ENCODE assay signal across 7 mouse cellular contexts in the genomic region with DNA sequence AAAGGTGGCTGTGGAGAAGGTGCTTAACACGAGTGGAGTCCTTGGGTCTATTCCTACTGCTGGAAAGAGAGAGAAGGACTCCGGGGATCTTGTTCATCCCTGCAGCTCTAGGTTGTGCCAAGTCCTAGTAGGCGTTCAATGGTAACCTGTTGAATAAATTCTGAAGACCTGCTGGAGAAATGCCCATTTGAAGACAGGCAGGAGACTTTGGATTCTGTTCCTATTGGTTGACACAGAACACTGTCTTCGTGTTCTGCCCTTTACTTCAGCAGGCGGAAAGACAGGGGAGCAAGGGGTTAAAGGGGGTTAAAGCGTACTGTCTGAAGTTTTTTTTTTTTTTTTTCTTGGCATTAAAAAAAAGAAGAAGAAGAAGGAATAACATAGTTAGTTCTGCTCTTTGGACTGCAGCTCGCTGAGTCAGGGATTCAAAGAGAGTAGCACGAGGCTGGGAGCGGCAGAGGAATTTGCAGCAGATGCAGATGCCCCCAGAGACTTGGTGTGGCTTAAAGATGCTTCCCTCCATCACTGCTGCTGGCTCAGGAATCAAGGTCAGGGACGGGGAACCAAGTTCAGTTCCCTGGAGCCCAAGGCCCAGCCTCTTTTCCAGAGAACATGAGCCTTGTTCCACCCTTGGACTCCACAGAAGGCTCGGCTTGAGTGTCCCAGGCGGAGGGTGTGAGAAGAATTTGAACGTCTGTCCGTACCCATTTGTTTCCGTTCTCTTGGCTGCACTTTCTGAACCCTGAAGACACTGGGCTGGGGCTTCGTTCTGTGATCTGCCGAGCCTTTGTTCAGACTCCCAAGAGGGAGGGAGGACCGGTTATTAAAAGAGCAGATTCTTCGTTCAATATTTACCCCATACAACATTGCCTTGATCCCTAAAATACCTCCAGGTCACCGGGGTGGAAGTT. TPM values are rescaled to one million over a fixed set of nuclear protein-coding genes. Genes with fewer than 3 reads are reported as not detected.
DNase-seq lines count a peak whose midpoint lies in the region.

No protein-coding gene starts in this region.

- DNase-seq in urinary bladder, postnatal 14 days (ENCODE audit: low spot score) = peak; percentile 65
- no peak for DNase-seq in urinary bladder, postnatal 25 days (ENCODE audit: low spot score)
- DNase-seq in heart, adult 8-10 months (ENCODE audit: low spot score) = peak; percentile 89
- peak; percentile 86 for DNase-seq in kidney, postnatal 14 days
- DNase-seq in testis, postnatal 14 days (ENCODE audit: low spot score) = peak; percentile 78
- DNase-seq in layer of hippocampus, adult 18-20 months (ENCODE audit: low spot score in 2 of 2) = no peak
- no peak for DNase-seq in right cerebral cortex, adult 18-20 months

RNA-seq across cellular contexts. Expression of a gene that starts 17.4 kb away (rescaled TPM):
- 100 to 1,000 TPM; 354 to 406 (median 379) TPM for total RNA-seq in heart, adult 8-10 months (2022)
- total RNA-seq in layer of hippocampus, adult 18-20 months (2021) = 100 to 1,000 TPM; 400 to 403 TPM

RNA-seq across cellular contexts. Expression of a gene that starts 44.4 kb away (rescaled TPM):
- 100 to 1,000 TPM; 570 to 700 (median 625) TPM for total RNA-seq in heart, adult 8-10 months (2022)
- total RNA-seq in layer of hippocampus, adult 18-20 months (2021) = 100 to 1,000 TPM; 189 to 193 TPM

Comparison
In these comparisons a context has a peak if more than half of its experiments do, and no peak if none do; other contexts are left out.
1. DNase-seq: peak in urinary bladder, postnatal 14 days (single experiment), heart, adult 8-10 months (single experiment), kidney, postnatal 14 days (single experiment) and testis, postnatal 14 days (single experiment); none in urinary bladder, postnatal 25 days (single experiment), layer of hippocampus, adult 18-20 months (0 of 2) and right cerebral cortex, adult 18-20 months (single experiment).